Mouse (Mus musculus): ENCODE results near the gene Hadh.

- no peak for TF ChIP-seq POLR2A (IDR thresholded peaks at IDR 0.05; ENCODE audit: insufficient read length, low read depth)
- no peak for TF ChIP-seq SRF (IDR thresholded peaks at IDR 0.05; ENCODE audit: control insufficient read depth, insufficient read length, low read depth)
- TF ChIP-seq CEBPB (IDR thresholded peaks at IDR 0.05; ENCODE audit: insufficient read depth, poor library complexity, severe bottlenecking): no peak
- TF ChIP-seq MYOD1 (IDR thresholded peaks at IDR 0.05; ENCODE audit: control insufficient read depth in 1 of 3, insufficient read length in 2 of 3, low read depth in 2 of 3): no peak
- no peak for TF ChIP-seq USF1 (IDR thresholded peaks at IDR 0.05; ENCODE audit: low read depth)
- TF ChIP-seq E2F4 (IDR thresholded peaks at IDR 0.05; ENCODE audit: insufficient read depth): no peak
- no peak for TF ChIP-seq MAX (IDR thresholded peaks at IDR 0.05; ENCODE audit: low read depth)
- TF ChIP-seq POLR2AphosphoS2 (IDR thresholded peaks at IDR 0.05; ENCODE audit: insufficient read length, low read depth): no peak
- no peak for TF ChIP-seq MYOG (IDR thresholded peaks at IDR 0.05; ENCODE audit: control insufficient read depth in 1 of 3, insufficient read depth in 1 of 3, insufficient read length in 2 of 3, low read depth in 2 of 3)
- TF ChIP-seq TCF12 (IDR thresholded peaks at IDR 0.05; ENCODE audit: insufficient read depth, poor library complexity, severe bottlenecking): no peak
Measured at GRCm38 (mm10) chr3:131196507-131197019, 75.3 kb downstream of the Hadh start.

Data from myocyte (in vitro differentiated cells).